Mouse (Mus musculus) neutrophil, adult 5-6 weeks (primary cell): Measurements from ENCODE around the gene Kalrn. TPM values are rescaled to one million over a fixed set of nuclear protein-coding genes. Genes with fewer than 3 reads are reported as not detected.

Experiments used
- ATAC-seq: fragments of 151-379, 151-347 bp; 2 replicates; pipeline ENCODE4 v1.8.0; 2017; ENCODE audit warnings: mild to moderate bottlenecking, moderate TSS enrichment; ENCODE audit not compliant: insufficient number of reproducible peaks, poor library complexity, low FRiP score, severe bottlenecking; ENCODE audit errors: extremely low read depth
- total RNA-seq: library from RNA; stranded (forward); fragments of 200-1000 nt; gene quantifications from 2 replicates; pipeline ENCODE4 v1.2.3, GENCODE M21; 2017

The Kalrn gene
- total RNA-seq, 1 experiment from 2014 or later, result 6.1 TPM

GRCm38 (mm10) chr16:34184721-34185120 is 388.6 kb downstream of the Kalrn start:
- ATAC-seq, result no peak

GRCm38 (mm10) chr16:34183186-34183585 is 390.1 kb downstream of the Kalrn start:
- no peak for ATAC-seq

- no peak for ATAC-seq
Observed at GRCm38 (mm10) chr16:34175625-34176024, 397.7 kb downstream of the Kalrn start.

GRCm38 (mm10) chr16:34172572-34173181 is 400.7 kb downstream of the Kalrn start:
- ATAC-seq, result no peak

- no peak for ATAC-seq
Observed at GRCm38 (mm10) chr16:34167042-34167441, 406.3 kb downstream of the Kalrn start.

- ATAC-seq, result no peak
Observed at GRCm38 (mm10) chr16:34163086-34163485, 410.2 kb downstream of the Kalrn start.

- ATAC-seq, result no peak
Observed at GRCm38 (mm10) chr16:34159576-34159975, 413.8 kb downstream of the Kalrn start.

GRCm38 (mm10) chr16:34157386-34158135 is 415.8 kb downstream of the Kalrn start:
- ATAC-seq, result no peak

- ATAC-seq, result no peak
Observed at GRCm38 (mm10) chr16:34155696-34156095, 417.6 kb downstream of the Kalrn start.

- no peak for ATAC-seq
Observed at GRCm38 (mm10) chr16:34154903-34155302, 418.4 kb downstream of the Kalrn start.

- no peak for ATAC-seq
Observed at GRCm38 (mm10) chr16:34151528-34152071, 421.7 kb downstream of the Kalrn start.

GRCm38 (mm10) chr16:34141670-34142069 is 431.7 kb downstream of the Kalrn start:
- no peak for ATAC-seq

- ATAC-seq, result no peak
Observed at GRCm38 (mm10) chr16:34135074-34135473, 438.3 kb downstream of the Kalrn start.

- no peak for ATAC-seq
Observed at GRCm38 (mm10) chr16:34134628-34135027, 438.7 kb downstream of the Kalrn start.

- ATAC-seq, result 0 out of 2 replicates have a peak, but pooled peaks have one; percentile 21
Observed at GRCm38 (mm10) chr16:34125595-34125994, 447.7 kb downstream of the Kalrn start.

- ATAC-seq, result no peak
Observed at GRCm38 (mm10) chr16:34122486-34122885, 450.8 kb downstream of the Kalrn start.

GRCm38 (mm10) chr16:34121288-34121687 is 452.0 kb downstream of the Kalrn start:
- no peak for ATAC-seq

GRCm38 (mm10) chr16:34120801-34121201 is 452.5 kb downstream of the Kalrn start:
- ATAC-seq, result no peak

- ATAC-seq, result no peak
Observed at GRCm38 (mm10) chr16:34119844-34120243, 453.5 kb downstream of the Kalrn start.

- no peak for ATAC-seq
Observed at GRCm38 (mm10) chr16:34119370-34119769, 454.0 kb downstream of the Kalrn start.
